Mouse (Mus musculus): ENCODE measurements at regions not wholly inside any gene's neighbourhood (a gene's known extent, or its start where the extent isn't known, plus 50 kb on each side); places are given as distances from the start of the nearest gene placed in this dataset.

- Histone ChIP-seq H3K9me3 (ENCODE audit: control insufficient read depth, low read length) (no peaks in the 10 kb centered on the region), H3K4me2 (replicated peaks; ENCODE audit: low read depth) (no peak overlapping the region), H3K36me3 (ENCODE audit: control insufficient read depth, insufficient read depth, low read length) (no peaks in the 10 kb centered on the region), H3K4me3 (ENCODE audit: low read depth, low read length) (no peak overlapping the region), H3K4me1 (replicated peaks; ENCODE audit: control insufficient read depth, insufficient read depth) (no peaks in the 10 kb centered on the region), H3K9ac (ENCODE audit: low read length) (no peak overlapping the region), H3K27ac (replicated peaks) (no peak overlapping the region), H3K27me3 (ENCODE audit: control insufficient read depth, insufficient read depth, low read length) (no peaks in the 10 kb centered on the region)
- 76% methylated on average over 5 of the region's 5 CpGs for WGBS
- no peak for DNase-seq (ENCODE audit: low spot score)
- TF ChIP-seq CTCF (IDR thresholded peaks at IDR 0.05; ENCODE audit: low read depth) (no peak), EP300 (optimal IDR thresholded peaks at IDR 0.05) (no peak)
- ATAC-seq (ENCODE audit: low FRiP score, low TSS enrichment) = no peak
Measured at GRCm38 (mm10) chr1:163498398-163498958, 95.0 kb upstream of the Gorab start.

DNA sequence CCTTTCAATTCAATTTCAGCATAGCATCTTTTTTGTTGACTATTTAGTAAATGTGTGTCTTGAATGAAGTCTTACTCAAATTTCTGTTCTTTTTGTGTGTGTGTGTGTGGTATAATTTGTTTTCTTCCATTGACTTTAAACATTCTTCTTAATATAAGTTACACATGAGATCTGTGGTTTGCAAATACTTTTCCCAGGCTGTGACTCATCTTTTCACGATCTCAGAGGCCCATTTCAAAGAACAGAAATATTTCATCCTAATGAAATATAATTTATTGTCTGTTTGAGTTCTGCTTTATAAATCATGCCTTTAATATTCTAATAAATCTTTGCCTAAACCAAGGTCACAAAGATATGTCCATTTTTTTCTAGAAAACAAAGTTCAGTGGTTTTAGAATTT is 92.9 kb upstream of the Gorab start:
- 33% methylated on average over 1 of the region's 1 CpGs for WGBS
- no peaks in the 10 kb centered on the region for H3K4me1 ChIP-seq (replicated peaks; ENCODE audit: control insufficient read depth, insufficient read depth)
- DNase-seq (ENCODE audit: low spot score) = no peak
- H3K27me3 ChIP-seq (ENCODE audit: control insufficient read depth, insufficient read depth, low read length) = no peaks in the 10 kb centered on the region
- H3K4me2 ChIP-seq (replicated peaks; ENCODE audit: low read depth) = no peak overlapping the region
- H3K9me3 ChIP-seq (ENCODE audit: control insufficient read depth, low read length) = no peaks in the 10 kb centered on the region
- no peak for TF ChIP-seq EP300 (optimal IDR thresholded peaks at IDR 0.05)
- no peak for TF ChIP-seq CTCF (IDR thresholded peaks at IDR 0.05; ENCODE audit: low read depth)
- H3K4me3 ChIP-seq (ENCODE audit: low read depth, low read length) = no peak overlapping the region
- H3K36me3 ChIP-seq (ENCODE audit: control insufficient read depth, insufficient read depth, low read length) = no peaks in the 10 kb centered on the region
- no peak overlapping the region for H3K9ac ChIP-seq (ENCODE audit: low read length)
- ATAC-seq (ENCODE audit: low FRiP score, low TSS enrichment) = no peak
- H3K27ac ChIP-seq (replicated peaks) = no peak overlapping the region

- DNase-seq (ENCODE audit: low spot score) (no peak), ATAC-seq (ENCODE audit: low FRiP score, low TSS enrichment) (no peak)
- no peaks in the 10 kb centered on the region for H3K4me1 ChIP-seq (replicated peaks; ENCODE audit: control insufficient read depth, insufficient read depth)
- H3K9ac ChIP-seq (ENCODE audit: low read length) = no peak overlapping the region
- H3K4me3 ChIP-seq (ENCODE audit: low read depth, low read length) = no peak overlapping the region
- H3K4me2 ChIP-seq (replicated peaks; ENCODE audit: low read depth) = no peak overlapping the region
- TF ChIP-seq EP300 (optimal IDR thresholded peaks at IDR 0.05) = no peak
- no peak for TF ChIP-seq CTCF (IDR thresholded peaks at IDR 0.05; ENCODE audit: low read depth)
- H3K27me3 ChIP-seq (ENCODE audit: control insufficient read depth, insufficient read depth, low read length) = no peaks in the 10 kb centered on the region
- H3K36me3 ChIP-seq (ENCODE audit: control insufficient read depth, insufficient read depth, low read length) = no peaks in the 10 kb centered on the region
- whole genome bisulfite sequencing = 49% methylated on average over 6 of the region's 6 CpGs
- no peak overlapping the region for H3K27ac ChIP-seq (replicated peaks)
- H3K9me3 ChIP-seq (ENCODE audit: control insufficient read depth, low read length) = no peaks in the 10 kb centered on the region
Measured at GRCm38 (mm10) chr1:163488532-163488931, 85.1 kb upstream of the Gorab start.

DNA sequence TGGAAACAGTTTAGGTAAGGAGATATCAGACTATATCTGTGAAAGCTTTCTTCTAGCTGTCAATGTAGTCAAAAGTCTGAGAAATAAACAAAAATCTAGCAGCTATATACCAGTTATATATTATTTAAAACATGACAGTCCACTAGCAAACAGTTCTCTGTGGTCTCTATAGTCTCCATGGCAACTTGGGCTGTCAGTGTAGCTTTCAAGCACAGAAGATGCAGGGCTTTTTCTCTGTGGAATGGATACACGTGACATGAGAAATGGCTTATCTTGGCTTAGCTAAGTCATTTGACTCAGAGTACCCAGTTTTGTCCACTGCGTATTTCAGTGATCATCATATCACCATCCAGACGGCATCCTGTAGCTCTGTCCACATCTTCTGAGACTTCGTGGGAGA is 84.6 kb upstream of the Gorab start:
- TF ChIP-seq EP300 (optimal IDR thresholded peaks at IDR 0.05) (no peak), CTCF (IDR thresholded peaks at IDR 0.05; ENCODE audit: low read depth) (no peak)
- Histone ChIP-seq H3K27me3 (ENCODE audit: control insufficient read depth, insufficient read depth, low read length) (no peaks in the 10 kb centered on the region), H3K4me1 (replicated peaks; ENCODE audit: control insufficient read depth, insufficient read depth) (no peaks in the 10 kb centered on the region), H3K9me3 (ENCODE audit: control insufficient read depth, low read length) (no peaks in the 10 kb centered on the region), H3K9ac (ENCODE audit: low read length) (no peak overlapping the region), H3K36me3 (ENCODE audit: control insufficient read depth, insufficient read depth, low read length) (no peaks in the 10 kb centered on the region), H3K4me2 (replicated peaks; ENCODE audit: low read depth) (no peak overlapping the region), H3K27ac (replicated peaks) (no peak overlapping the region), H3K4me3 (ENCODE audit: low read depth, low read length) (no peak overlapping the region)
- no peak for DNase-seq (ENCODE audit: low spot score)
- ATAC-seq (ENCODE audit: low FRiP score, low TSS enrichment) = no peak
- WGBS = 73% methylated on average over 4 of the region's 4 CpGs

- Histone ChIP-seq H3K27me3 (ENCODE audit: control insufficient read depth, insufficient read depth, low read length) (no peaks in the 10 kb centered on the region), H3K4me1 (replicated peaks; ENCODE audit: control insufficient read depth, insufficient read depth) (no peaks in the 10 kb centered on the region), H3K9me3 (ENCODE audit: control insufficient read depth, low read length) (no peaks in the 10 kb centered on the region), H3K4me2 (replicated peaks; ENCODE audit: low read depth) (no peak overlapping the region), H3K4me3 (ENCODE audit: low read depth, low read length) (no peak overlapping the region), H3K9ac (ENCODE audit: low read length) (no peak overlapping the region), H3K36me3 (ENCODE audit: control insufficient read depth, insufficient read depth, low read length) (no peaks in the 10 kb centered on the region), H3K27ac (replicated peaks) (no peak overlapping the region)
- no peak for DNase-seq (ENCODE audit: low spot score)
- no peak for ATAC-seq (ENCODE audit: low FRiP score, low TSS enrichment)
- WGBS = 66% methylated on average over 3 of the region's 3 CpGs
- TF ChIP-seq EP300 (optimal IDR thresholded peaks at IDR 0.05) = no peak
- TF ChIP-seq CTCF (IDR thresholded peaks at IDR 0.05; ENCODE audit: low read depth) = no peak
Measured at GRCm38 (mm10) chr1:163483098-163483497, 79.6 kb upstream of the Gorab start.

GRCm38 (mm10) chr1:163477478-163478167 is 74.2 kb upstream of the Gorab start:
- DNase-seq (ENCODE audit: low spot score) = no peak
- H3K36me3 ChIP-seq (ENCODE audit: control insufficient read depth, insufficient read depth, low read length) = no peaks in the 10 kb centered on the region
- no peak overlapping the region for H3K4me3 ChIP-seq (ENCODE audit: low read depth, low read length)
- WGBS = 44% methylated on average over 4 of the region's 4 CpGs
- no peaks in the 10 kb centered on the region for H3K27me3 ChIP-seq (ENCODE audit: control insufficient read depth, insufficient read depth, low read length)
- H3K4me1 ChIP-seq (replicated peaks; ENCODE audit: control insufficient read depth, insufficient read depth) = no peaks in the 10 kb centered on the region
- no peak overlapping the region for H3K27ac ChIP-seq (replicated peaks)
- H3K9me3 ChIP-seq (ENCODE audit: control insufficient read depth, low read length) = no peaks in the 10 kb centered on the region
- H3K4me2 ChIP-seq (replicated peaks; ENCODE audit: low read depth) = no peak overlapping the region
- ATAC-seq (ENCODE audit: low FRiP score, low TSS enrichment) = no peak
- TF ChIP-seq EP300 (optimal IDR thresholded peaks at IDR 0.05) = no peak
- no peak for TF ChIP-seq CTCF (IDR thresholded peaks at IDR 0.05; ENCODE audit: low read depth)
- H3K9ac ChIP-seq (ENCODE audit: low read length) = no peak overlapping the region

All from stomach, postnatal 0 days (tissue).